Mouse (Mus musculus) E14TG2a.4 (cell line): ENCODE measurements around the gene Fam117a.

ENCODE experiments used
- CTCF ChIP-seq: conservative IDR thresholded peaks from 2 replicates; pipeline ENCODE4 v1.5.1; 2014; ENCODE audit warnings: low read length
- NANOG ChIP-seq: IDR thresholded peaks from 2 replicates; pipeline ENCODE4 v1.6.1; 2014; ENCODE audit warnings: borderline replicate concordance, low read length, mixed read lengths
- POU5F1 ChIP-seq: IDR thresholded peaks from 2 replicates; pipeline ENCODE4 v1.6.1; 2014; ENCODE audit warnings: low read length, borderline replicate concordance

- no peak for TF ChIP-seq CTCF
- TF ChIP-seq POU5F1 = no peak
- TF ChIP-seq NANOG = no peak
Measured at GRCm38 (mm10) chr11:95356469-95357273, 19.9 kb downstream of the Fam117a start.
